11 mouse cellular contexts compared by ENCODE assay signal in the genomic region with DNA sequence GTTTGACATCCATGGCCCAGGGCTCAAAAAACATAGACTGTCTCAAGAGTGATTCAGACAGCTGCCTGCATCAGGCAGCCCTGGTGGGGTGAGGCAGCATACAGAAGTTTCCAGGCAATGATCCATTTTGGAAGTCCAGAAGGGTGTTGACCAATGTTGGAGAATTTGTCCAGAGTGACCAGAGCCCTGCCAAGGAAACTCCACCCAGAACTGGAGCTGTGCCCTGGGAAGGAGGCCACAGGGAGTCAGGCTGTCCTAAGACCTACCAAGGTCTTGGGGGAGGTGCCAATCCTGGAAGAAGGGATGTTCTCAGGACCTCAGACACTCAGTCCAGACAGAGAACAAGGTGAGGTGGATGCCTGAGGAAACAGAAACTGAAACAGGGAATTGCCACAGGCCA.
A peak's percentile ranks its signal among the peaks of the same experiment; 100 is the strongest.
DNase-seq lines count a peak whose midpoint lies in the region; ATAC-seq and TF ChIP-seq lines count a peak whose summit lies in the region.
"Had no signal": no experiment of that assay in that cellular context is flagged by ENCODE, and none has a peak within 500 bp of the region (broad histone marks: within the 10 kb centered on the region; RNA-seq: fewer than 3 reads in every experiment).

No protein-coding gene starts in this region.

- H3K9ac ChIP-seq in lung, postnatal 0 days (replicated peaks; ENCODE audit: low read depth): no peak overlapping the region
- H3K9ac ChIP-seq in hindbrain, embryonic 13.5 days: no peak overlapping the region
- no peak overlapping the region for H3K9ac ChIP-seq in intestine, postnatal 0 days (ENCODE audit: low read depth, low read length)
- H3K9ac ChIP-seq in midbrain, embryonic 13.5 days (replicated peaks): no peak overlapping the region
- H3K9ac ChIP-seq: embryonic facial prominence, embryonic 12.5 days; liver, embryonic 12.5 days; midbrain, embryonic 15.5 days had no signal

- no peaks in the 10 kb centered on the region for H3K36me3 ChIP-seq in heart, embryonic 10.5 days
- H3K36me3 ChIP-seq in lung, postnatal 0 days (ENCODE audit: insufficient read depth, low read length): no peaks in the 10 kb centered on the region
- H3K36me3 ChIP-seq in hindbrain, embryonic 13.5 days: no peaks in the 10 kb centered on the region
- no peaks in the 10 kb centered on the region for H3K36me3 ChIP-seq in intestine, postnatal 0 days (ENCODE audit: control insufficient read depth, insufficient read depth)
- H3K36me3 ChIP-seq in midbrain, embryonic 13.5 days: no peaks in the 10 kb centered on the region
- H3K36me3 ChIP-seq: embryonic facial prominence, embryonic 12.5 days; liver, embryonic 12.5 days; midbrain, embryonic 15.5 days had no signal

- peak; percentile 99 for DNase-seq in heart, adult 11 months
- DNase-seq in heart, embryonic 10.5 days (ENCODE audit: low spot score): no peak
- DNase-seq in adipocyte (ENCODE audit: low spot score): peak; percentile 98
- DNase-seq in gastrocnemius, postnatal 4 days (ENCODE audit: low spot score in 2 of 2): peak; percentile 43 to 71
- peak; percentile 44 for DNase-seq in lung, postnatal 0 days (ENCODE audit: low spot score)

- peaks cover 3% of the 10 kb centered on the region for H3K4me1 ChIP-seq in heart, embryonic 10.5 days
- no peaks in the 10 kb centered on the region for H3K4me1 ChIP-seq in lung, postnatal 0 days (ENCODE audit: insufficient read depth, low read depth, low read length)
- H3K4me1 ChIP-seq in hindbrain, embryonic 13.5 days (replicated peaks): no peaks in the 10 kb centered on the region
- no peaks in the 10 kb centered on the region for H3K4me1 ChIP-seq in intestine, postnatal 0 days (replicated peaks; ENCODE audit: control insufficient read depth, insufficient read depth, low read length)
- 0 out of 2 replicates have a peak, but pooled peaks cover 6% of the 10 kb centered on the region for H3K4me1 ChIP-seq in midbrain, embryonic 13.5 days (replicated peaks)
- H3K4me1 ChIP-seq: liver, embryonic 12.5 days; midbrain, embryonic 15.5 days had no signal

- 0 out of 2 replicates have a peak, but pooled peaks have one; percentile 43 for TF ChIP-seq EP300 in lung, postnatal 0 days (IDR thresholded peaks at IDR 0.05)

- H3K27me3 ChIP-seq in heart, embryonic 10.5 days (ENCODE audit: insufficient read depth, poor library complexity, severe bottlenecking): peaks cover 7% of the 10 kb centered on the region; the same call in 1 of the 2 replicates
- H3K27me3 ChIP-seq in lung, postnatal 0 days (replicated peaks; ENCODE audit: insufficient read depth, low read length): no peaks in the 10 kb centered on the region
- H3K27me3 ChIP-seq in hindbrain, embryonic 13.5 days: peaks cover 5% of the 10 kb centered on the region; the same call in 1 of the 2 replicates
- H3K27me3 ChIP-seq in intestine, postnatal 0 days (replicated peaks; ENCODE audit: control insufficient read depth, insufficient read depth, low read length): no peaks in the 10 kb centered on the region
- H3K27me3 ChIP-seq in midbrain, embryonic 13.5 days: peaks cover 3% of the 10 kb centered on the region; the same call in 1 of the 2 replicates
- H3K27me3 ChIP-seq: embryonic facial prominence, embryonic 12.5 days; midbrain, embryonic 15.5 days had no signal

- no peak overlapping the region for H3K27ac ChIP-seq in heart, embryonic 10.5 days
- no peak overlapping the region for H3K27ac ChIP-seq in lung, postnatal 0 days (ENCODE audit: low read length)
- H3K27ac ChIP-seq in hindbrain, embryonic 13.5 days: no peak overlapping the region
- no peak overlapping the region for H3K27ac ChIP-seq in intestine, postnatal 0 days (ENCODE audit: low read depth, low read length)
- H3K27ac ChIP-seq in midbrain, embryonic 13.5 days: no peak overlapping the region
- H3K27ac ChIP-seq: embryonic facial prominence, embryonic 12.5 days; liver, embryonic 12.5 days; midbrain, embryonic 15.5 days had no signal

- H3K9me3 ChIP-seq in heart, embryonic 10.5 days: no peaks in the 10 kb centered on the region
- no peaks in the 10 kb centered on the region for H3K9me3 ChIP-seq in lung, postnatal 0 days (ENCODE audit: low read length)
- peaks cover 5% of the 10 kb centered on the region; the same call in 1 of the 2 replicates for H3K9me3 ChIP-seq in hindbrain, embryonic 13.5 days
- no peaks in the 10 kb centered on the region for H3K9me3 ChIP-seq in intestine, postnatal 0 days (ENCODE audit: control insufficient read depth)
- no peaks in the 10 kb centered on the region; the same call in 1 of the 2 replicates for H3K9me3 ChIP-seq in midbrain, embryonic 13.5 days
- H3K9me3 ChIP-seq: midbrain, embryonic 15.5 days had no signal

- peak; percentile 72 for ATAC-seq in lung, postnatal 0 days
- ATAC-seq in hindbrain, embryonic 13.5 days (ENCODE audit: low FRiP score): no peak
- ATAC-seq in intestine, postnatal 0 days: no peak
- ATAC-seq in midbrain, embryonic 13.5 days: no peak
- ATAC-seq: liver, embryonic 12.5 days; midbrain, embryonic 15.5 days had no signal

- no peak overlapping the region for H3K4me2 ChIP-seq in lung, postnatal 0 days (replicated peaks; ENCODE audit: low read depth, low read length)
- no peak overlapping the region for H3K4me2 ChIP-seq in hindbrain, embryonic 13.5 days
- H3K4me2 ChIP-seq in intestine, postnatal 0 days (replicated peaks; ENCODE audit: low read depth): no peak overlapping the region
- no peak overlapping the region for H3K4me2 ChIP-seq in midbrain, embryonic 13.5 days (replicated peaks)
- H3K4me2 ChIP-seq: embryonic facial prominence, embryonic 12.5 days; liver, embryonic 12.5 days; midbrain, embryonic 15.5 days had no signal

- TF ChIP-seq CTCF in lung, postnatal 0 days (IDR thresholded peaks at IDR 0.05): no peak
- TF ChIP-seq CTCF in intestine, postnatal 0 days (IDR thresholded peaks at IDR 0.05; ENCODE audit: low read depth): no peak

- no peak overlapping the region for H3K4me3 ChIP-seq in heart, embryonic 10.5 days
- no peak overlapping the region for H3K4me3 ChIP-seq in lung, postnatal 0 days (ENCODE audit: low read depth, low read length)
- H3K4me3 ChIP-seq in hindbrain, embryonic 13.5 days: no peak overlapping the region
- H3K4me3 ChIP-seq in intestine, postnatal 0 days (ENCODE audit: low read depth, low read length): no peak overlapping the region
- no peak overlapping the region for H3K4me3 ChIP-seq in midbrain, embryonic 13.5 days (replicated peaks)
- H3K4me3 ChIP-seq: embryonic facial prominence, embryonic 12.5 days; liver, embryonic 12.5 days; midbrain, embryonic 15.5 days had no signal
